Mouse (Mus musculus) CH12.LX (cell line): Measurements from ENCODE around the gene Leap2. TPM values are rescaled to one million over a fixed set of nuclear protein-coding genes. Genes with fewer than 3 reads are reported as not detected.

Experiments used
- DNase-seq: peaks from one replicate; pipeline ENCODE4 v3.0.0-alpha.2; 2013; ENCODE audit errors: extremely low read depth
- H3K27ac ChIP-seq: 2 replicates; pipeline ENCODE4 v1.5.1; 2012; ENCODE audit warnings: low read depth, mild to moderate bottlenecking, control low read depth, moderate library complexity; ENCODE audit not compliant: insufficient read depth
- H3K27me3 ChIP-seq: replicated peaks from 2 replicates; pipeline ENCODE3; 2012; ENCODE audit warnings: inconsistent platforms
- H3K36me3 ChIP-seq, 2 experiments: replicated peaks in 1 of 2; 2 replicates each; pipeline versions ENCODE3 to v1.6.1; 2012; ENCODE audit warnings: inconsistent platforms in 1 of 2, low read length in 1 of 2, mild to moderate bottlenecking in 1 of 2, mixed read lengths in 1 of 2, moderate library complexity in 1 of 2; ENCODE audit not compliant: control insufficient read depth in 1 of 2, insufficient read depth in 1 of 2
- H3K4me1 ChIP-seq, 2 experiments: 2 replicates each; pipeline ENCODE4 v1.6.1; 2012; ENCODE audit warnings: inconsistent platforms in 1 of 2, moderate library complexity in 1 of 2; ENCODE audit not compliant: insufficient read depth in 2 of 2, control insufficient read depth in 1 of 2
- H3K4me2 ChIP-seq: 2 replicates; pipeline ENCODE4 v1.6.1; 2012; ENCODE audit warnings: low read depth, mild to moderate bottlenecking, control low read depth; ENCODE audit not compliant: poor library complexity, insufficient read depth, severe bottlenecking
- H3K4me3 ChIP-seq, 3 experiments: fragments of 150-350 bp in 1 of 3; sonication (generic) in 1 of 3; replicated peaks in 1 of 3; 2 replicates each; pipeline versions ENCODE3 to v1.5.1; 2011 to 2012; ENCODE audit warnings: low read depth in 2 of 3, low read length in 2 of 3, mild to moderate bottlenecking in 2 of 3, moderate library complexity in 2 of 3, control low read depth in 1 of 3, improper control_type of control experiment in 1 of 3, inconsistent platforms in 1 of 3, mixed read lengths in 1 of 3; ENCODE audit not compliant: poor library complexity in 1 of 3
- H3K79me2 ChIP-seq: replicated peaks from 2 replicates; pipeline ENCODE4 v1.6.1; 2012; ENCODE audit warnings: mild to moderate bottlenecking, moderate library complexity; ENCODE audit not compliant: control insufficient read depth, poor library complexity, insufficient read depth, severe bottlenecking; ENCODE audit errors: extremely low read depth
- H3K9ac ChIP-seq: 2 replicates; pipeline ENCODE4 v1.6.1; 2012; ENCODE audit warnings: low read depth, mild to moderate bottlenecking, control low read depth, moderate library complexity; ENCODE audit not compliant: insufficient read depth
- H3K9me3 ChIP-seq: replicated peaks from 2 replicates; pipeline ENCODE3; 2012; ENCODE audit warnings: low read length, inconsistent platforms, mixed read lengths
- CHD1 ChIP-seq: IDR thresholded peaks from 2 replicates; pipeline ENCODE4 v1.6.1; 2012; ENCODE audit warnings: low read depth, low read length, improper control_type of control experiment, inconsistent platforms
- CTCF ChIP-seq, 2 experiments: IDR thresholded peaks in 1 of 2; conservative IDR thresholded peaks in 1 of 2; 2 replicates each; pipeline ENCODE4 v1.5.1; 2011 to 2012; ENCODE audit warnings: low read depth in 2 of 2, low read length in 2 of 2, improper control_type of control experiment in 1 of 2, inconsistent platforms in 1 of 2, mild to moderate bottlenecking in 1 of 2, moderate library complexity in 1 of 2
- E2F4 ChIP-seq: IDR thresholded peaks from 2 replicates; pipeline ENCODE4 v1.6.1; 2011; ENCODE audit warnings: low read depth, low read length, improper control_type of control experiment; ENCODE audit not compliant: insufficient replicate concordance
- ETS1 ChIP-seq: conservative IDR thresholded peaks from 2 replicates; pipeline ENCODE4 v1.6.1; 2012; ENCODE audit warnings: low read depth, mild to moderate bottlenecking, inconsistent platforms, low read length, improper control_type of control experiment, moderate library complexity
- GABPA ChIP-seq: IDR thresholded peaks from 2 replicates; pipeline ENCODE4 v1.6.1; 2012; ENCODE audit warnings: low read depth, low read length, improper control_type of control experiment, inconsistent platforms; ENCODE audit not compliant: insufficient replicate concordance
- IRF4 ChIP-seq: IDR thresholded peaks from 2 replicates; pipeline ENCODE4 v1.6.1; 2014; ENCODE audit warnings: low read depth, mild to moderate bottlenecking, inconsistent platforms, low read length, improper control_type of control experiment
- JUN ChIP-seq: IDR thresholded peaks from 2 replicates; pipeline ENCODE4 v1.6.1; 2011; ENCODE audit warnings: low read depth, mild to moderate bottlenecking, low read length, improper control_type of control experiment, moderate library complexity; ENCODE audit not compliant: insufficient read depth
- JUND ChIP-seq: conservative IDR thresholded peaks from 2 replicates; pipeline ENCODE4 v1.6.1; 2011; ENCODE audit warnings: low read depth, low read length, improper control_type of control experiment
- MAX ChIP-seq: IDR thresholded peaks from 2 replicates; pipeline ENCODE4 v1.6.1; 2011; ENCODE audit warnings: low read length, improper control_type of control experiment
- MAZ ChIP-seq: IDR thresholded peaks from 2 replicates; pipeline ENCODE4 v1.6.1; 2012; ENCODE audit warnings: low read depth, mild to moderate bottlenecking, inconsistent platforms, low read length, improper control_type of control experiment, moderate library complexity
- MXI1 ChIP-seq: IDR thresholded peaks from 2 replicates; pipeline ENCODE4 v1.6.1; 2011; ENCODE audit warnings: mild to moderate bottlenecking, low read depth, low read length, improper control_type of control experiment
- NELFE ChIP-seq: IDR thresholded peaks from 2 replicates; pipeline ENCODE4 v1.6.1; 2011; ENCODE audit warnings: low read depth, low read length, improper control_type of control experiment
- NRF1 ChIP-seq: IDR thresholded peaks from 2 replicates; pipeline ENCODE4 v1.6.1; 2014; ENCODE audit warnings: low read depth, mild to moderate bottlenecking, inconsistent platforms, low read length, improper control_type of control experiment, moderate library complexity
- PAX5 ChIP-seq: IDR thresholded peaks from 2 replicates; pipeline ENCODE4 v1.6.1; 2012; ENCODE audit warnings: low read length, inconsistent platforms, mixed read lengths
- POLR2A ChIP-seq: IDR thresholded peaks from 2 replicates; pipeline ENCODE4 v1.6.1; 2011; ENCODE audit warnings: low read depth, mild to moderate bottlenecking, improper control_type of control experiment, low read length
- POLR2AphosphoS2 ChIP-seq: IDR thresholded peaks from 2 replicates; pipeline ENCODE4 v1.6.1; 2011; ENCODE audit warnings: low read depth, low read length, improper control_type of control experiment
- RCOR1 ChIP-seq: conservative IDR thresholded peaks from 2 replicates; pipeline ENCODE4 v1.6.1; 2012; ENCODE audit warnings: low read depth, mild to moderate bottlenecking, inconsistent platforms, low read length, improper control_type of control experiment
- SMC3 ChIP-seq: IDR thresholded peaks from 2 replicates; pipeline ENCODE4 v1.6.1; 2011; ENCODE audit warnings: low read depth, low read length, improper control_type of control experiment
- TBP ChIP-seq: conservative IDR thresholded peaks from 2 replicates; pipeline ENCODE4 v1.6.1; 2011; ENCODE audit warnings: low read depth, low read length, improper control_type of control experiment
- ZC3H11A ChIP-seq: IDR thresholded peaks from 2 replicates; pipeline ENCODE4 v1.6.1; 2012; ENCODE audit warnings: low read depth, mild to moderate bottlenecking, inconsistent platforms, low read length, improper control_type of control experiment
- ZMIZ1 ChIP-seq: IDR thresholded peaks from 2 replicates; pipeline ENCODE4 v1.6.1; 2012; ENCODE audit warnings: low read depth, mild to moderate bottlenecking, inconsistent platforms, low read length, improper control_type of control experiment
- ZNF384 ChIP-seq: IDR thresholded peaks from 2 replicates; pipeline ENCODE4 v1.6.1; 2012; ENCODE audit warnings: low read depth, low read length, improper control_type of control experiment, inconsistent platforms
- dilution Hi-C: fragments of 300-500 bp; cut with MboI; formaldehyde crosslinking; loops from 2 replicates; pipeline ENCODE4 v1.14.3; 2020; ENCODE audit warnings: low sequenced_read_pairs; ENCODE audit not compliant: extremely low pct_unique_long_range_greater_than_20kb, extremely low pct_ligation_motif_present
- in situ Hi-C: fragments of 300-500 bp; cut with MboI; formaldehyde crosslinking; loops from 3 replicates; pipeline ENCODE4 v1.14.3; 2019; ENCODE audit warnings: low sequenced_read_pairs, low pct_ligation_motif_present, low pct_unique_long_range_greater_than_20kb, mixed read lengths
- polyA plus RNA-seq: library from polyadenylated mRNA; unstranded; fragments of >175 nt; gene quantifications from 2 replicates; pipeline ENCODE4 v1.2.1, GENCODE M21; 2012; ENCODE audit warnings: low read depth; ENCODE audit not compliant: insufficient read length
- total RNA-seq, 2 experiments: library from RNA; depleted of rRNA; stranded (reverse); fragments of 300-350 nt in 1 of 2; fragments of >200 nt in 1 of 2; gene quantifications; 2 replicates each; pipeline ENCODE4 v1.2.3; 2012 to 2014

Gene Leap2
- total and polyA plus RNA-seq, 3 experiments = not detected

DNA sequence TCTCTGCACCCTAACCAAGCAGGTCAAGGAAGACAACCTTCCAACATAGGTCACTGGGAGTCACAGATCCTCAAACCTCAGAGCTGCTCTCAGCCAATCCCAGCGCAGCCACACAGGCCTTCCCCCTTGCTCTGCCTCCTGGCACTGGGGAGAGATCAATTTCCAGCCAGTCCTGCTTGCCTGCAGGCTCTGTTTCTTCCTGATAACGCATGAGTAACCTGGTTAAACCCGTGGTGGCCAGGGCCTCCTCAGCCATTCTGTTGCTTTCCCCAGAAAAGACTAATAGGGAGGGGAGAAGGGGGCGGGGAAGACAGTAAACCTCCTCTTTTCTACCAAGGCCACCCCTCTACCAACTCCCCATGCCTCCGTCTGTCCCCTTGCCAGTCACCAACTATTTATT, 38.8 kb upstream of the Leap2 start:
- Histone ChIP-seq H3K79me2 (no peaks in the 10 kb centered on the region), H3K4me3 (no peak overlapping the region), H3K4me1 (peaks cover 0 to 4% of the 10 kb centered on the region in 2 experiments; a peak in 2 of 4 replicates), H3K9ac (no peak overlapping the region), H3K27ac (no peak overlapping the region), H3K9me3 (peaks cover 5% of the 10 kb centered on the region), H3K27me3 (no peaks in the 10 kb centered on the region), H3K4me2 (no peak overlapping the region), H3K36me3 (no peaks in the 10 kb centered on the region)
- no peak for DNase-seq
- TF ChIP-seq IRF4 (no peak), JUN (no peak), PAX5 (no peak), NELFE (no peak), TBP (no peak), SMC3 (no peak), ZNF384 (no peak), ZMIZ1 (no peak), MAZ (no peak), POLR2AphosphoS2 (no peak)
- in situ Hi-C loops = loop anchor here (10.0 kb wide), 1 partner anchor 393 kb away; the partner anchor contains the start of gene Gm12216
- dilution Hi-C loops = no loop called here

DNA sequence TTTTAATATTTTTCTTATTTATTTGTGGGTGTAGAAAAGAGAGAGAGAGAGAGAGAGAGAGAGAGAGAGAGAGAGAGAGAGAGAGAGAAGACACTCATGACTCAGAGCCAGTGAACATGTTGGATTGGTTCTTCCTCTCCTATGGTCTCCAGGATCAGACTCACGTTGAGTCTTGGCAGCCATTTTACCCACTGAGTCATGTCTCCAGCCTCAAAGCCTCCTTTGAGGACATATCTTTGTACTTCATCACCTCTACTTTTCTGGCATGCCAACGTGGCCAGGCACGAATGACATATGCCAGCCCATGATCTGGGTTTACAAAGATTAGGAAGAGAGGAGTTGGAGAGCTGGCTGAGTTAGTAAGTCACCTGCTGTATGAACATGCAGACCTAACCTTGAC, 37.2 kb upstream of the Leap2 start:
- no peak overlapping the region for H3K4me3 ChIP-seq
- no peak overlapping the region for H3K4me2 ChIP-seq
- H3K27me3 ChIP-seq = no peaks in the 10 kb centered on the region
- no peak overlapping the region for H3K9ac ChIP-seq
- H3K79me2 ChIP-seq = no peaks in the 10 kb centered on the region
- H3K4me1 ChIP-seq = peaks cover 0 to 4% of the 10 kb centered on the region in 2 experiments; a peak in 2 of 4 replicates
- no peak for TF ChIP-seq CTCF (conservative IDR thresholded peaks at IDR 0.05 in 1 of 2, IDR thresholded peaks at IDR 0.05 in 1 of 2; ENCODE audit: low read depth in 2 of 2, low read length in 2 of 2)
- TF ChIP-seq POLR2A = no peak
- no peak for TF ChIP-seq MXI1
- dilution Hi-C loops = no loop called here
- H3K9me3 ChIP-seq = peaks cover 5% of the 10 kb centered on the region
- in situ Hi-C loops = loop anchor here (10.0 kb wide), 1 partner anchor 395 kb away; the partner anchor contains the start of gene Gm12216
- no peaks in the 10 kb centered on the region for H3K36me3 ChIP-seq
- no peak overlapping the region for H3K27ac ChIP-seq
- DNase-seq = no peak

DNA sequence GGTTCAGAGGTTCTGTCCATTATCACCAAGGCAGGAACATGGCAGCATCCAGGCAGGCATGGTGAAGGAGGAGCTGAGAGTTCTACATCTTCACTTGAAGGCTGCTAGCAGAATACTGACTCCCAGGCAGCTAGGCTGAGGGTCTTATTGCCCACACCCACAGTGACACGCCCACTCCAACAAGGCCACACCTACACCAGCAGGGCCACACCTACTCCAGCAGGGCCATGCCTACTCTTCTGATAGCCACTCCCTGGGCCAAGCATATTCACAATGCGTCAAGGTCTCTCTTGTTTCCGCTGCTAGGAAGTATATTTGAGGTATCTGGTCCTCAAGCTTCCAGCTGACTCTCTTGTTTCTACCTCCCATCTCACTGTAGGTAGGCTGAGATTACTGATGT, 36.0 kb upstream of the Leap2 start:
- TF ChIP-seq RCOR1 (no peak), GABPA (no peak), JUND (no peak), ETS1 (no peak), ZC3H11A (no peak), MAX (no peak), E2F4 (no peak), PAX5 (no peak), POLR2AphosphoS2 (no peak), SMC3 (no peak), NRF1 (no peak), CHD1 (no peak), CTCF (conservative IDR thresholded peaks at IDR 0.05 in 1 of 2, IDR thresholded peaks at IDR 0.05 in 1 of 2; ENCODE audit: low read depth in 2 of 2, low read length in 2 of 2) (no peak)
- TF ChIP-seq, all 38 proteins: peak for 0
- no peak for DNase-seq
- Histone ChIP-seq H3K9ac (no peak overlapping the region), H3K79me2 (no peaks in the 10 kb centered on the region), H3K4me1 (peaks cover under 1 to 4% of the 10 kb centered on the region in 2 experiments; a peak in 2 of 4 replicates), H3K4me2 (no peak overlapping the region), H3K27ac (no peak overlapping the region), H3K36me3 (no peaks in the 10 kb centered on the region), H3K4me3 (no peak overlapping the region), H3K27me3 (no peaks in the 10 kb centered on the region), H3K9me3 (peaks cover 5% of the 10 kb centered on the region)
- in situ Hi-C loops = no loop called here
- dilution Hi-C loops = no loop called here
